Mouse (Mus musculus): Measurements from ENCODE around the gene 4930544D05Rik. TPM values are rescaled to one million over a fixed set of nuclear protein-coding genes. Genes with fewer than 3 reads are reported as not detected.
A peak's percentile ranks its signal among the peaks of the same experiment; 100 is the strongest.

The 4930544D05Rik gene
- polyA plus RNA-seq, 1 experiment from 2014 or later: not detected

GRCm38 (mm10) chr11:70649185-70649734, 33.6 kb downstream of the 4930544D05Rik start:
- Histone ChIP-seq H3K36me3 (ENCODE audit: control insufficient read depth, insufficient read depth, low read length) (peaks cover 22% of the 10 kb centered on the region), H3K27ac (replicated peaks) (peak overlapping the region; percentile 79; the same call in 1 of the 2 replicates), H3K4me1 (replicated peaks; ENCODE audit: control insufficient read depth, insufficient read depth) (peaks cover 3% of the 10 kb centered on the region), H3K4me2 (replicated peaks; ENCODE audit: low read depth) (no peak overlapping the region), H3K9ac (ENCODE audit: low read length) (no peak overlapping the region), H3K9me3 (ENCODE audit: control insufficient read depth, low read length) (no peaks in the 10 kb centered on the region), H3K27me3 (ENCODE audit: control insufficient read depth, insufficient read depth, low read length) (no peaks in the 10 kb centered on the region), H3K4me3 (ENCODE audit: low read depth, low read length) (no peak overlapping the region)
- WGBS: 75% methylated on average over 8 of the region's 8 CpGs
- TF ChIP-seq EP300 (optimal IDR thresholded peaks at IDR 0.05) (no peak), CTCF (IDR thresholded peaks at IDR 0.05; ENCODE audit: low read depth) (no peak)
- DNase-seq (ENCODE audit: low spot score) (no peak), ATAC-seq (ENCODE audit: low FRiP score, low TSS enrichment) (no peak)

- H3K9ac ChIP-seq (ENCODE audit: low read length): no peak overlapping the region; the same call in 1 of the 2 replicates
- TF ChIP-seq CTCF (IDR thresholded peaks at IDR 0.05; ENCODE audit: low read depth): no peak
- no peak for TF ChIP-seq EP300 (optimal IDR thresholded peaks at IDR 0.05)
- no peaks in the 10 kb centered on the region for H3K9me3 ChIP-seq (ENCODE audit: control insufficient read depth, low read length)
- H3K4me2 ChIP-seq (replicated peaks; ENCODE audit: low read depth): peak overlapping the region; percentile 27
- H3K27me3 ChIP-seq (ENCODE audit: control insufficient read depth, insufficient read depth, low read length): no peaks in the 10 kb centered on the region
- peak overlapping the region; percentile 13; the same call in 1 of the 2 replicates for H3K4me3 ChIP-seq (ENCODE audit: low read depth, low read length)
- H3K27ac ChIP-seq (replicated peaks): peak overlapping the region; percentile 79
- 50% methylated on average over 12 of the region's 12 CpGs for WGBS
- peaks cover 14% of the 10 kb centered on the region for H3K36me3 ChIP-seq (ENCODE audit: control insufficient read depth, insufficient read depth, low read length)
- DNase-seq (ENCODE audit: low spot score) (no peak), ATAC-seq (ENCODE audit: low FRiP score, low TSS enrichment) (no peak)
- H3K4me1 ChIP-seq (replicated peaks; ENCODE audit: control insufficient read depth, insufficient read depth): peaks cover 3% of the 10 kb centered on the region
Observed at GRCm38 (mm10) chr11:70650322-70651175, 34.9 kb downstream of the 4930544D05Rik start.

- DNase-seq (ENCODE audit: low spot score) (peak; percentile 62), ATAC-seq (ENCODE audit: low FRiP score, low TSS enrichment) (no peak)
- peak overlapping the region; percentile 13; the same call in 1 of the 2 replicates for H3K4me3 ChIP-seq (ENCODE audit: low read depth, low read length)
- no peak overlapping the region; the same call in 1 of the 2 replicates for H3K9ac ChIP-seq (ENCODE audit: low read length)
- WGBS: 22% methylated on average over 2 of the region's 2 CpGs
- H3K4me1 ChIP-seq (replicated peaks; ENCODE audit: control insufficient read depth, insufficient read depth): no peaks in the 10 kb centered on the region; the same call in none of the 2 replicates
- peak overlapping the region; percentile 90 for H3K4me2 ChIP-seq (replicated peaks; ENCODE audit: low read depth)
- H3K27me3 ChIP-seq (ENCODE audit: control insufficient read depth, insufficient read depth, low read length): no peaks in the 10 kb centered on the region
- H3K27ac ChIP-seq (replicated peaks): peak overlapping the region; percentile 67
- H3K36me3 ChIP-seq (ENCODE audit: control insufficient read depth, insufficient read depth, low read length): peaks cover 14% of the 10 kb centered on the region
- H3K9me3 ChIP-seq (ENCODE audit: control insufficient read depth, low read length): no peaks in the 10 kb centered on the region
- TF ChIP-seq CTCF (IDR thresholded peaks at IDR 0.05; ENCODE audit: low read depth) (no peak), EP300 (optimal IDR thresholded peaks at IDR 0.05) (no peak)
Observed at GRCm38 (mm10) chr11:70651391-70651790, 35.7 kb downstream of the 4930544D05Rik start.

- Histone ChIP-seq H3K4me3 (ENCODE audit: low read depth, low read length) (peak overlapping the region; percentile 100), H3K27ac (replicated peaks) (peak overlapping the region; percentile 67), H3K4me1 (replicated peaks; ENCODE audit: control insufficient read depth, insufficient read depth) (peaks cover 5% of the 10 kb centered on the region), H3K27me3 (ENCODE audit: control insufficient read depth, insufficient read depth, low read length) (no peaks in the 10 kb centered on the region), H3K36me3 (ENCODE audit: control insufficient read depth, insufficient read depth, low read length) (peaks cover 14% of the 10 kb centered on the region), H3K9me3 (ENCODE audit: control insufficient read depth, low read length) (no peaks in the 10 kb centered on the region), H3K4me2 (replicated peaks; ENCODE audit: low read depth) (peak overlapping the region; percentile 90), H3K9ac (ENCODE audit: low read length) (peak overlapping the region; percentile 99; the same call in 1 of the 2 replicates)
- TF ChIP-seq EP300 (optimal IDR thresholded peaks at IDR 0.05): no peak
- TF ChIP-seq CTCF (IDR thresholded peaks at IDR 0.05; ENCODE audit: low read depth): no peak
- WGBS: 37% methylated on average over 12 of the region's 12 CpGs
- DNase-seq (ENCODE audit: low spot score) (no peak), ATAC-seq (ENCODE audit: low FRiP score, low TSS enrichment) (no peak)
Observed at GRCm38 (mm10) chr11:70652029-70652883, 36.6 kb downstream of the 4930544D05Rik start.

GRCm38 (mm10) chr11:70652884-70653344, 37.3 kb downstream of the 4930544D05Rik start:
- H3K36me3 ChIP-seq (ENCODE audit: control insufficient read depth, insufficient read depth, low read length): peaks cover 14% of the 10 kb centered on the region
- DNase-seq (ENCODE audit: low spot score) (no peak), ATAC-seq (ENCODE audit: low FRiP score, low TSS enrichment) (no peak)
- H3K27ac ChIP-seq (replicated peaks): peak overlapping the region; percentile 100
- H3K9ac ChIP-seq (ENCODE audit: low read length): peak overlapping the region; percentile 99
- H3K4me2 ChIP-seq (replicated peaks; ENCODE audit: low read depth): peak overlapping the region; percentile 90
- no peaks in the 10 kb centered on the region for H3K27me3 ChIP-seq (ENCODE audit: control insufficient read depth, insufficient read depth, low read length)
- no peaks in the 10 kb centered on the region for H3K9me3 ChIP-seq (ENCODE audit: control insufficient read depth, low read length)
- peak overlapping the region; percentile 100 for H3K4me3 ChIP-seq (ENCODE audit: low read depth, low read length)
- 23% methylated on average over 6 of the region's 6 CpGs for WGBS
- peaks cover 5% of the 10 kb centered on the region for H3K4me1 ChIP-seq (replicated peaks; ENCODE audit: control insufficient read depth, insufficient read depth)
- TF ChIP-seq EP300 (optimal IDR thresholded peaks at IDR 0.05) (no peak), CTCF (IDR thresholded peaks at IDR 0.05; ENCODE audit: low read depth) (no peak)

All from stomach, postnatal 0 days (tissue).